Mouse (Mus musculus) heart, embryonic 16.5 days (tissue): ENCODE results near the gene Trim56. TPM values are rescaled to one million over a fixed set of nuclear protein-coding genes. Genes with fewer than 3 reads are reported as not detected.
"Not testable (repeated sequence)": the region's sequence is repeated elsewhere in the genome, so short reads cannot be mapped to it uniquely, and the experiment has no call there.

ENCODE experiments used
- ATAC-seq: fragments of 200-750 bp; cut with Nextera tagmentation; replicated peaks from 2 replicates; pipeline ENCODE4 v1.8.0; 2017; ENCODE audit warnings: moderate number of reproducible peaks; ENCODE audit not compliant: insufficient read depth, low FRiP score; ENCODE audit errors: extremely low read depth
- H3K27ac ChIP-seq: fragments of 300-500 bp; sonication (generic); 2 replicates; pipeline ENCODE4 v1.5.1; 2014; ENCODE audit warnings: mild to moderate bottlenecking, low read length, control low read depth, moderate library complexity
- H3K27me3 ChIP-seq: fragments of 300-500 bp; sonication (generic); 2 replicates; pipeline ENCODE4 v1.6.1; 2014; ENCODE audit warnings: low read length, mixed read lengths; ENCODE audit not compliant: control insufficient read depth, insufficient read depth
- H3K36me3 ChIP-seq: fragments of 300-500 bp; sonication (generic); 2 replicates; pipeline ENCODE4 v1.6.1; 2014; ENCODE audit not compliant: control insufficient read depth, insufficient read depth
- H3K4me1 ChIP-seq: fragments of 300-500 bp; sonication (generic); 2 replicates; pipeline ENCODE4 v1.6.1; 2014; ENCODE audit warnings: low read length, mixed read lengths; ENCODE audit not compliant: control insufficient read depth, insufficient read depth
- H3K4me2 ChIP-seq: fragments of 300-500 bp; sonication (generic); 2 replicates; pipeline ENCODE4 v1.6.1; 2014; ENCODE audit warnings: low read depth, mild to moderate bottlenecking, control low read depth, low read length
- H3K4me3 ChIP-seq: fragments of 300-500 bp; sonication (generic); 2 replicates; pipeline ENCODE4 v1.5.1; 2014; ENCODE audit warnings: mild to moderate bottlenecking, control low read depth, low read length
- H3K9ac ChIP-seq: fragments of 300-500 bp; sonication (generic); 2 replicates; pipeline ENCODE4 v1.6.1; 2014; ENCODE audit warnings: low read length, control low read depth
- H3K9me3 ChIP-seq: fragments of 300-500 bp; sonication (generic); replicated peaks from 2 replicates; pipeline ENCODE4 v1.6.1; 2016; ENCODE audit warnings: low read length; ENCODE audit not compliant: control insufficient read depth
- WGBS: fragments of 180-500 bp; shearing (Covaris S2); extraction: QIAGEN DNeasy Blood & Tissue Kit; methylation state at CpG from one replicate; pipeline ENCODE4 v1.1.7; 2014; 5-methylcytosine and 5-hydroxymethylcytosine counted together
- polyA plus RNA-seq: library from polyadenylated mRNA; unstranded; fragments of >200 nt; fragmentation: Nextera tagmentation; extraction: Ambion mirVana; gene quantifications from 2 replicates; pipeline ENCODE4 v1.2.1, GENCODE M21; 2015

The Trim56 gene
- 7.1 and 7.2 TPM in 2 replicates for polyA plus RNA-seq

DNA sequence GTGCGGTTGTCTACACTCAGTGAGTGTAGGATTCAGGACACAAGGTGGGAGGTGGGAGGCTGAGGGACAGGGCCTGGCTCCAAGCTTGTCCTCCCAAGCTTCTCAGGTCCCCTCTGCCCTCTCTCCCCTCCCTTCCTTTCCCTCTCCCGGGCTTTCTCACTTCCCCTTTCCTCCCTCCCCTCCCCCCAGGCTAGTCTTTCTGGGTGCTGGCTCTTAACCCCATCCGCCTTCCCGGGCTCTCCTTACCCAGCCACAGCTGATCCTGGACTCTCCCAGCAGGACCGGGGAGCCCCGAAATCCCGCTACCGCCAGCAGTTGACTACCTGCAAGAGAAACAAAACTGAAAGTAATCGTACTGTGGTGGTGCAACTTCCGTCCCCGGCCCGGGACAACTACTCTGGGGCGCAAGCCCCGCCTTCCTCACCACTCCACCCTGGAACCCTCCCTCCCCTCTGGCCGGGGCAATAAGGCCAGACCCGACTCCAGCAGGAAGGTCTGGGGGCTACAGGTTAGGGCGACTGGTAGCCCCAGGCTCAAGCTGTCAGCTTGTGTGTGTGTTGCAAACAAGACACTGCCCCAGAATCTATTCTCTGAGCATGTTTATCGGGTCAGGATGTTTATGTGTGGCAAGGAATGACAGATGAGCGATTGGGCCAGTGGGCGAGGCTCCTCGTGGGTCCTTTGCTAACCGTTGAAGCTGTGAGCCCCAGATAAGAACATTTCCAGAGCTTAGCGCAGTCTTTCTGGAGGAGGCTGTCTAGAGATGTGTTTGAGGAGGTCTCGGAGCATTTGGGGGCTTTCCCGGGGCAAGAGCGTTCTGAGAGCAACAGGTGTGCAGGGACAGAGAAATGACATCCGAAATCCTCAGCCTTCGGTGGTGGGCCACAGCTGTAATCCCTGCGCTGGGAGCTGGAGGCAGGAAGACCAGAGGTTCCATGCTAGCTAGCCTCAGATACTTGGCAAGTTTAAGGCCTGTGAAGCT lies at the start of gene Trim56:
Gene Trim56 (minus strand): TSS at position 344 of the 982 bp plus-strand sequence.
- Histone ChIP-seq H3K4me1 (peaks cover 12% of the 10 kb centered on the region), H3K27me3 (no peaks in the 10 kb centered on the region), H3K27ac (peak within 1 kb of the TSS; percentile 77), H3K36me3 (peaks cover 28% of the 10 kb centered on the region), H3K4me3 (peak within 1 kb of the TSS; percentile 76), H3K9ac (peak within 1 kb of the TSS; percentile 81), H3K4me2 (peak within 1 kb of the TSS; percentile 68), H3K9me3 (no peaks in the 10 kb centered on the region)
- peak; percentile 83 for ATAC-seq
- 4% methylated on average over 29 of the region's 29 CpGs for WGBS

DNA sequence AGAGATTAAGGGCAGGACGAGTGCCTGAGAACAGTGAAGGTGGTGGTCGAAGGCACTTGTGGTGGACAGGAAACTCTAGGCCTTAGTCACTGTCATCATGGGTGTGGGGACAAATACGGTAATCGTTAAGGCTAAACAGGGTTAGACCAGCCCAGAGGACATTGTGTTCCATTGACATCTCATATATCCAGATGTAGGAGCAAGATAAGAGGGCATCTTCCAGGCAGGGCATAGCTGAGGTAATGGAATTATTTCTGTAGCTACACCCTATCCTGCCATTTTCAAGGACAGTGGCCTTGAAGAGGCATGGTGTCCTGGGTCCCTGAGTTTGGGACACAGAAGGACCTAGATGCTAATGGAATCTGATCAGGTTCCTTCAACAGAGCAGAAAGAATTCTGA lies 45.8 kb upstream of the Trim56 start:
- Histone ChIP-seq H3K36me3 (no peaks in the 10 kb centered on the region), H3K27ac (no peak overlapping the region), H3K4me2 (no peak overlapping the region), H3K4me1 (no peaks in the 10 kb centered on the region), H3K9me3 (peaks cover 2% of the 10 kb centered on the region), H3K9ac (no peak overlapping the region), H3K4me3 (no peak overlapping the region), H3K27me3 (no peaks in the 10 kb centered on the region)
- 61% methylated on average over 4 of the region's 4 CpGs for WGBS
- ATAC-seq = no peak

DNA sequence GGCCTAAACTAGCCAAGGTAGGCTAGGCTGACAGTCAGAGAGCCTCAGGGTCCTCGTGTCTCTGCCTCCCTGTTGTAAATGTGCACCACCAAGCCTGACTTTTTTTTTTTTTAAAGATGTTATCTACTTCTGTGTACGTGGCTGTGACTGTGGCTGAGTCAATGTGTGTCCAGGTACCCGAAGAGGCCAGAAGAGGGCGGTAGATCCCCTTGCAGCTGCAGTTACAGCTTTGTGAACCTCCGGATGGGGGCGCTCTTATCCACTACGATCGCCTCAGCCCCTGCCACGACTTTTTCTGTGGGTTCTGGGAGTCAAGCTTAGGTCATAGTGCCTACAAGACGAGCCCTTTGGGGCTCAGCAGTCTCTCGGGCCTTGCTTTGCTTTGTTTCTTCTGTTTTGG lies 43.5 kb upstream of the Trim56 start:
- Histone ChIP-seq H3K4me3 (no peak overlapping the region), H3K27me3 (no peaks in the 10 kb centered on the region), H3K36me3 (no peaks in the 10 kb centered on the region), H3K4me2 (no peak overlapping the region), H3K9me3 (peaks cover 11% of the 10 kb centered on the region), H3K9ac (no peak overlapping the region), H3K4me1 (no peaks in the 10 kb centered on the region), H3K27ac (no peak overlapping the region)
- ATAC-seq = no peak
- 30% methylated on average over 11 of the region's 11 CpGs for WGBS

DNA sequence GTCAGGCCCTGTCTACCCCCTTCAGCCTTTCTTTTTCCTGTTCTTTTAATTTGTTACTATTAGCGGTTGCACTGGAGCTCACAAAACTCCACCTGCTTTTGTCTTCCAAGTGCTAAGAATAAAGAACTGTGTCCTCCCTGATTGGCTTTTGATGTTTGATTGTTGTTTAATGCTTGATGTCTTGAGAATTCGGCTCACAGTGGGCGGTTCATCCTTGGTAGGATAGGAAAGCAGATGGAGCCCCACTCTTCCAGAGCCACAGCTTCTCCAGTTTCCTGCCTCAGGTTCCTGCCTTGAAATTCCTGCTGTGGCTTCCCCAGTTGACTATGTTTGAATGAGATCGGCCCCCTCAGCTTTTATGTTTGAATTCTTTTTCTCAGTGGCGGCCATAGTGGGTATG lies 37.3 kb upstream of the Trim56 start:
- Histone ChIP-seq H3K9me3 (peaks cover 33% of the 10 kb centered on the region), H3K27me3 (no peaks in the 10 kb centered on the region), H3K9ac (no peak overlapping the region), H3K4me3 (no peak overlapping the region), H3K4me2 (no peak overlapping the region), H3K4me1 (no peaks in the 10 kb centered on the region), H3K36me3 (no peaks in the 10 kb centered on the region), H3K27ac (no peak overlapping the region)
- ATAC-seq = no peak
- 89% methylated on average over 5 of the region's 5 CpGs for WGBS

DNA sequence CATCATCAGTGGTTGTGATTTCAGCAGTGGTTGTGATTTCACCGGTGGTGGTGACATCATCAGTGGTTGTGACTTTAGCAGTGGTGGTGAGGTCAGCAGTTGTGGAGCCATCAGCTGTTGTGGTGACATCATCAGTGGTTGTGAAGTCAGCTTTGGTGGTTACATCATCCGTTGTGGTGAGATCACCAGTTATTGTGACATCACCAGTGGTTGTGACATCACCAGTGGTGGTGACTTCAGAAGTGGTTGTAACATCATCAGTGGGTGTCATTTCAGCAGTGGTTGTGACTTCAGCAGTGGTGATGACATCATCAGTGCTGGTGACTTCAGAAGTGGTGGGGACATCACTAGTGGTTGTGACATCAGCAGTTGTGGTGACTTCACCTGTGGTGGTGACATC lies 36.6 kb upstream of the Trim56 start:
- H3K9me3 ChIP-seq = peaks cover 33% of the 10 kb centered on the region
- H3K4me2 ChIP-seq = no peak overlapping the region
- 66% methylated on average over 2 of the region's 2 CpGs for WGBS
- ATAC-seq = no peak; the same call in 1 of the 2 replicates
- no peak overlapping the region for H3K27ac ChIP-seq
- no peaks in the 10 kb centered on the region for H3K4me1 ChIP-seq
- H3K36me3 ChIP-seq = no peaks in the 10 kb centered on the region
- H3K27me3 ChIP-seq = no peaks in the 10 kb centered on the region
- no peak overlapping the region for H3K4me3 ChIP-seq
- H3K9ac ChIP-seq = no peak overlapping the region

DNA sequence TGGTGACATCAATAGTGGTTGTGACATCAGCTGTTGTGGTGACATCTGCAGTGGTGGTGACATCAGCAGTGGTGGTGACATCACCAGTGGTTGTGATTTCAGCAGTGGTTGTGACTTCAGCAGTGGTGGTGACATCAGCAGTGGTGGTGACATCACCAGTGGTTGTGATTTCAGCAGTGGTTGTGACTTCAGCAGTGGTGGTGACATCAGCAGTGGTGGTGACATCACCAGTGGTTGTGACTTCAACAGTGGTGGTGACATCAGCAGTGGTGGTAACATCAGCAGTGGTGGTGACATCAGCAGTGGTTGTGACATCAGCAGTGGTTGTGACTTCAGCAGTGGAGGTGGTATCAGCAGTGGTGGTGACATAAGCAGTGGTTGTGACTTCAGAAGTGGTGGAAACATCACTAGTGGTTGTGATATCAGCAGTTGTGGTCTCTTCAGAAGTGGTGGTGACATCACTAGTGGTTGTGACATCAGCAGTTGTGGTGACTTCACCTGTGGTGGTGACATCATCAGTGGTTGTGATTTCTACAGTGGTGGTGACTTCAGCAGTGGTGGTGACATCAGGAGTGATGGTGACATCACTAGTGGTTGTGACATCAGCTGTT lies 33.4 kb upstream of the Trim56 start, which contains the start of gene Muc3:
Gene Muc3 (minus strand): TSS at position 51 of the 611 bp plus-strand sequence.
- H3K4me2 ChIP-seq, H3K27ac ChIP-seq: not testable (repeated sequence)

DNA sequence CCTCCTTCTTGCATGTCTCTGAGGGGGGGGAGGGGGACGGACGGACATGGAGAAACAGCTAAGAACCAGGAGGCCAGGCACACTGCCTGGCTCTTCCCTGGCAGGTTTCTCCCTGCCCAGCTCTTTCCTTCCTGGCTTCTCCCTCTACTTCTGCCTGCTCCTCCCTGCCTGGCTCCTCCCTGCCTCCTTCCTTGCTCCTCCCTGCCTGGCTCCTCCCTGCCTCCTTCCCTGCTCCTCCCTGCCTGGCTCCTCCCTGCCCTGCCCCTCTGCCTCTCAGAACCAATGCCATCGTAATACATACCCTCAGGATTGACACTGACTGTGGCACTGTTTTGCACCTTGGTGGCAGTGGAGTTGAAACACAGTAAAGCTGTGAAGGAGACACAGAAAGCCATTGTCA lies 24.8 kb upstream of the Trim56 start:
- H3K36me3 ChIP-seq = no peaks in the 10 kb centered on the region

More for the DNA sequence above, 33.4 kb upstream of the Trim56 start, which contains the start of gene Muc3:
- H3K4me1 ChIP-seq, ATAC-seq, H3K36me3 ChIP-seq, H3K4me3 ChIP-seq, H3K27me3 ChIP-seq, H3K9ac ChIP-seq: not testable (repeated sequence)
- H3K9me3 ChIP-seq = peaks cover 22% of the 10 kb centered on the region

DNA sequence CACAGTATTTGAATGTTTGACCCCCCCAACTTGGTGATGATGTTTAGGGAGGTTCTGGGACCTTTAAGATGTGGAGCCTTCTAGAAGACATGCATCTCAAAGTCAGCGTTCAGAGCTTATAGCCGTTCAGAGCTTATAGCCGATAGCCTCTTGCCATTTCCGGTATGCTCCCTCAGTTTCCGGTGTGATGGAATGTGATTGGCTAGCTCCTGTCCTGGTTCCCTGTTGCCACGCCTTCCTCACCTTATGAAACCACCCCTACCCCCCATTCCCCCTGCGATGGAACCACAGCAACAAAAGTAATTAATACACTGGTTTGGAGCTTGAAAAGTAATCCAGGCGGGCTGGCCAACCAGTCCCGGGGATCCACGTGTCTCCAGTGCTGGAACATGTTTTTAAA lies 23.0 kb upstream of the Trim56 start:
- Histone ChIP-seq H3K27me3 (no peaks in the 10 kb centered on the region; the same call in 1 of the 2 replicates), H3K36me3 (no peaks in the 10 kb centered on the region), H3K4me1 (no peaks in the 10 kb centered on the region), H3K4me2 (no peak overlapping the region), H3K9me3 (0 out of 2 replicates have a peak, but pooled peaks cover 4% of the 10 kb centered on the region), H3K4me3 (no peak overlapping the region), H3K9ac (no peak overlapping the region), H3K27ac (no peak overlapping the region)
- WGBS = 82% methylated on average over 10 of the region's 10 CpGs
- ATAC-seq = no peak

More for the DNA sequence above, 24.8 kb upstream of the Trim56 start:
- 24% methylated on average over 3 of the region's 3 CpGs for WGBS
- Histone ChIP-seq H3K4me1 (no peaks in the 10 kb centered on the region), H3K9me3 (0 out of 2 replicates have a peak, but pooled peaks cover 4% of the 10 kb centered on the region), H3K9ac (no peak overlapping the region), H3K4me2 (no peak overlapping the region), H3K4me3 (no peak overlapping the region), H3K27ac (no peak overlapping the region), H3K27me3 (no peaks in the 10 kb centered on the region; the same call in 1 of the 2 replicates)
- no peak for ATAC-seq

DNA sequence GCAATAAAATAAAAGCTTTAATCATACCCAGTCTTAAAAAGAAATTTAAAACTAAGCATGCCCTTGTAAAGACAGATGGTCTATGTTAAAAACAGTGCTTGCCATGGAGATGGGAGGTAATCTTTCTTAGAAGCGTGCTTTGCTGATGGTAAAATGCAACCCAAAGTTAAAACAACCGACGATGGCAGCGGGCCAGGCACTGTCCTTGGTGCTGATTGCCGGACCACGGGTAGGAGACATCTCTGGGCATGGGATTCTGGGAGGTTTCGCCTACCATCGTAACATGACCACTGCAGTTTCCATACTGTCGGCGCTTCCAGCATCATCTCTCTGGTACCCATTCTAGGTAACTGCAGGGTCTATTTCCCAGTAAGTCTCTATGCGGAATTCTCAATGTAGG lies 18.9 kb upstream of the Trim56 start:
- no peak for ATAC-seq
- H3K4me1 ChIP-seq = no peaks in the 10 kb centered on the region
- 26% methylated on average over 11 of the region's 11 CpGs for WGBS
- H3K4me2 ChIP-seq = no peak overlapping the region
- no peak overlapping the region for H3K9ac ChIP-seq
- H3K9me3 ChIP-seq = 0 out of 2 replicates have a peak, but pooled peaks cover 4% of the 10 kb centered on the region
- no peak overlapping the region for H3K4me3 ChIP-seq
- H3K27me3 ChIP-seq = no peaks in the 10 kb centered on the region; the same call in 1 of the 2 replicates
- no peak overlapping the region for H3K27ac ChIP-seq
- H3K36me3 ChIP-seq = no peaks in the 10 kb centered on the region
